31 mouse cellular contexts compared by ENCODE assay signal in genomic region chr4:59491097-59491496, GRCm38 (mm10). TPM values are rescaled to one million over a fixed set of nuclear protein-coding genes. Genes with fewer than 3 reads are reported as not detected.
A peak's percentile ranks its signal among the peaks of the same experiment; 100 is the strongest.
DNase-seq lines count a peak whose midpoint lies in the region; ATAC-seq and TF ChIP-seq lines count a peak whose summit lies in the region.
"Had no signal": no experiment of that assay in that cellular context is flagged by ENCODE, and none has a peak within 500 bp of the region (broad histone marks: within the 10 kb centered on the region; RNA-seq: fewer than 3 reads in every experiment).

No protein-coding gene starts in this region.

- no peaks in the 10 kb centered on the region for H3K4me1 ChIP-seq in lung, postnatal 0 days (ENCODE audit: insufficient read depth, low read depth, low read length)
- H3K4me1 ChIP-seq: embryonic facial prominence, embryonic 10.5 days; embryonic facial prominence, embryonic 13.5 days; forebrain, embryonic 10.5 days; forebrain, embryonic 13.5 days; heart, embryonic 12.5 days; heart, embryonic 15.5 days; hindbrain, embryonic 10.5 days; hindbrain, embryonic 13.5 days had no signal

- TF ChIP-seq EP300 in lung, postnatal 0 days (IDR thresholded peaks at IDR 0.05): no peak

- TF ChIP-seq CTCF in lung, postnatal 0 days (IDR thresholded peaks at IDR 0.05): no peak

- no peaks in the 10 kb centered on the region for H3K9me3 ChIP-seq in lung, postnatal 0 days (ENCODE audit: low read length)
- H3K9me3 ChIP-seq: embryonic facial prominence, embryonic 10.5 days; embryonic facial prominence, embryonic 13.5 days; forebrain, embryonic 10.5 days; forebrain, embryonic 13.5 days; heart, embryonic 12.5 days; heart, embryonic 15.5 days; hindbrain, embryonic 10.5 days; hindbrain, embryonic 13.5 days had no signal

- H3K27ac ChIP-seq in lung, postnatal 0 days (ENCODE audit: low read length): no peak overlapping the region
- H3K27ac ChIP-seq: embryonic facial prominence, embryonic 10.5 days; embryonic facial prominence, embryonic 13.5 days; forebrain, embryonic 10.5 days; forebrain, embryonic 13.5 days; gastrocnemius, adult 2 months; heart, embryonic 15.5 days; hindbrain, embryonic 10.5 days; hindbrain, embryonic 13.5 days had no signal

- no peak overlapping the region for H3K4me2 ChIP-seq in lung, postnatal 0 days (replicated peaks; ENCODE audit: low read depth, low read length)
- H3K4me2 ChIP-seq: embryonic facial prominence, embryonic 13.5 days; forebrain, embryonic 13.5 days; heart, embryonic 12.5 days; heart, embryonic 15.5 days; hindbrain, embryonic 13.5 days had no signal

- 76% methylated on average over 2 of the region's 2 CpGs for WGBS in lung, postnatal 0 days

- DNase-seq in lung, adult 18-20 months: peak; percentile 5 to 50
- no peak for DNase-seq in lung, postnatal 4 days
- peak; percentile 45 for DNase-seq in lung, postnatal 0 days (ENCODE audit: low spot score)
- DNase-seq in lung, postnatal 14 days: no peak
- DNase-seq in thymus, postnatal 0 days (ENCODE audit: low spot score): no peak
- DNase-seq: adrenal gland, adult 8-10 months; adrenal gland, postnatal 25 days; cerebellum, adult 11-12 months; cerebellum, adult 8-10 months; cerebellum, postnatal 10 days; cerebellum, postnatal 36 days; embryo, embryonic 11 days; gastrocnemius, adult 2 months; gastrocnemius, postnatal 14 days; heart, adult 18-20 months; heart, postnatal 10 days; heart, postnatal 36 days had no signal

- peaks cover 10% of the 10 kb centered on the region; the same call in 1 of the 2 replicates for H3K36me3 ChIP-seq in lung, postnatal 0 days (ENCODE audit: insufficient read depth, low read length)

- no peak for ATAC-seq in lung, postnatal 0 days
- peak; percentile 22; the same call in 1 of the 2 replicates for ATAC-seq in granulocyte monocyte progenitor cell, adult 5-6 weeks (replicated peaks; ENCODE audit: poor library complexity, severe bottlenecking)
- ATAC-seq in megakaryocyte, adult 5-6 weeks (ENCODE audit: poor library complexity, severe bottlenecking): no peak
- ATAC-seq: activated CD4-positive, CD25-positive, alpha-beta regulatory T cell, adult 4 months; forebrain, embryonic 13.5 days; forebrain, embryonic 16.5 days; hindbrain, embryonic 16.5 days had no signal

- H3K4me3 ChIP-seq in lung, postnatal 0 days (ENCODE audit: low read depth, low read length): no peak overlapping the region
- H3K4me3 ChIP-seq: embryonic facial prominence, embryonic 10.5 days; embryonic facial prominence, embryonic 13.5 days; erythroblast, embryonic 14.5 days; forebrain, embryonic 10.5 days; forebrain, embryonic 13.5 days; gastrocnemius, adult 2 months; heart, embryonic 12.5 days; heart, embryonic 15.5 days; hindbrain, embryonic 10.5 days; hindbrain, embryonic 13.5 days had no signal

- no peaks in the 10 kb centered on the region for H3K27me3 ChIP-seq in lung, postnatal 0 days (replicated peaks; ENCODE audit: insufficient read depth, low read length)
- H3K27me3 ChIP-seq: embryonic facial prominence, embryonic 13.5 days; forebrain, embryonic 13.5 days; heart, embryonic 12.5 days; heart, embryonic 15.5 days; hindbrain, embryonic 13.5 days had no signal

- no peak overlapping the region for H3K9ac ChIP-seq in lung, postnatal 0 days (replicated peaks; ENCODE audit: low read depth)
- H3K9ac ChIP-seq: embryonic facial prominence, embryonic 13.5 days; forebrain, embryonic 13.5 days; heart, embryonic 12.5 days; heart, embryonic 15.5 days; hindbrain, embryonic 13.5 days had no signal

RNA-seq across cellular contexts. Expression of gene Susd1, which starts 52.7 kb away (rescaled TPM):
- polyA plus RNA-seq in lung, postnatal 0 days (2015; fragmentation: Nextera tagmentation; extraction: Ambion mirVana): 1.6 and 2.0 TPM in 2 replicates
- 63.2 and 74.8 TPM in 2 replicates for total RNA-seq in granulocyte monocyte progenitor cell, adult 5-6 weeks (2014; fragmentation: Nextera tagmentation)
- 94.4 and 95.7 TPM in 2 replicates for total RNA-seq in granulocyte monocyte progenitor cell, adult 5-6 weeks (2017)
- total RNA-seq in megakaryocyte, adult 5-6 weeks (2015): 16.3 and 24.0 TPM in 2 replicates
- 33.6 and 33.9 TPM in 2 replicates for total RNA-seq in megakaryocyte, adult 5-6 weeks (2017)
- polyA plus RNA-seq in thymus, postnatal 0 days (2015; fragmentation: Nextera tagmentation; extraction: Ambion mirVana): 8.4 and 11.4 TPM in 2 replicates

RNA-seq across cellular contexts. Expression of gene Ptbp3, which starts 58.1 kb away (rescaled TPM):
- 38.2 and 42.0 TPM in 2 replicates for polyA plus RNA-seq in lung, postnatal 0 days (2015; fragmentation: Nextera tagmentation; extraction: Ambion mirVana)
- total RNA-seq in granulocyte monocyte progenitor cell, adult 5-6 weeks (2014; fragmentation: Nextera tagmentation): 275 and 288 TPM in 2 replicates
- 260 and 270 TPM in 2 replicates for total RNA-seq in granulocyte monocyte progenitor cell, adult 5-6 weeks (2017)
- 341 TPM in 2 replicates for total RNA-seq in megakaryocyte, adult 5-6 weeks (2015)
- 283 and 309 TPM in 2 replicates for total RNA-seq in megakaryocyte, adult 5-6 weeks (2017)
- 61.3 and 64.5 TPM in 2 replicates for polyA plus RNA-seq in thymus, postnatal 0 days (2015; fragmentation: Nextera tagmentation; extraction: Ambion mirVana)

Comparison
In these comparisons a context has a peak if more than half of its experiments do, and no peak if none do; other contexts are left out.
1. DNase-seq: peak in lung, adult 18-20 months (2 of 2) and lung, postnatal 0 days (single experiment); none in lung, postnatal 4 days (0 of 2), lung, postnatal 14 days (single experiment) and thymus, postnatal 0 days (single experiment).